Mouse (Mus musculus) stomach, postnatal 0 days (tissue): ENCODE measurements around the gene Ccdc194. TPM values are rescaled to one million over a fixed set of nuclear protein-coding genes. Genes with fewer than 3 reads are reported as not detected.
A peak's percentile ranks its signal among the peaks of the same experiment; 100 is the strongest.

Experiments
- ATAC-seq: fragments of 200-750 bp; cut with Nextera tagmentation; 2 replicates; pipeline ENCODE4 v1.8.0; 2017; ENCODE audit not compliant: low FRiP score, low TSS enrichment
- DNase-seq: peaks from one replicate; pipeline ENCODE4 v3.0.0-alpha.2; 2016; ENCODE audit warnings: low spot score
- H3K27ac ChIP-seq: fragments of 300-500 bp; sonication (generic); replicated peaks from 2 replicates; pipeline ENCODE4 v1.5.1; 2014; ENCODE audit warnings: mild to moderate bottlenecking, control low read depth
- H3K27me3 ChIP-seq: fragments of 300-500 bp; sonication (generic); 2 replicates; pipeline ENCODE4 v1.6.1; 2014; ENCODE audit warnings: low read length; ENCODE audit not compliant: control insufficient read depth, insufficient read depth
- H3K36me3 ChIP-seq: fragments of 300-500 bp; sonication (generic); 2 replicates; pipeline ENCODE4 v1.6.1; 2014; ENCODE audit warnings: low read length, mixed read lengths; ENCODE audit not compliant: control insufficient read depth, insufficient read depth
- H3K4me1 ChIP-seq: fragments of 300-500 bp; sonication (generic); replicated peaks from 2 replicates; pipeline ENCODE4 v1.6.1; 2014; ENCODE audit warnings: antibody characterized with exemption; ENCODE audit not compliant: control insufficient read depth, insufficient read depth
- H3K4me2 ChIP-seq: fragments of 300-500 bp; sonication (generic); replicated peaks from 2 replicates; pipeline ENCODE4 v1.6.1; 2014; ENCODE audit warnings: low read depth, mild to moderate bottlenecking, control low read depth, moderate library complexity
- H3K4me3 ChIP-seq: fragments of 300-500 bp; sonication (generic); 2 replicates; pipeline ENCODE4 v1.5.1; 2014; ENCODE audit warnings: low read depth, low read length, control low read depth
- H3K9ac ChIP-seq: fragments of 300-500 bp; sonication (generic); 2 replicates; pipeline ENCODE4 v1.6.1; 2014; ENCODE audit warnings: mild to moderate bottlenecking, low read length, control low read depth, mixed read lengths
- H3K9me3 ChIP-seq: fragments of 300-500 bp; sonication (generic); 2 replicates; pipeline ENCODE4 v1.6.1; 2016; ENCODE audit warnings: low read length; ENCODE audit not compliant: control insufficient read depth
- CTCF ChIP-seq: IDR thresholded peaks from 2 replicates; pipeline ENCODE4 v1.5.1; 2016; ENCODE audit warnings: antibody characterized with exemption, low read depth, mild to moderate bottlenecking, moderate library complexity
- EP300 ChIP-seq: optimal IDR thresholded peaks from 2 replicates; pipeline ENCODE3; 2016; ENCODE audit warnings: antibody characterized with exemption
- WGBS: fragments of 180-500 bp; shearing (Covaris S2); extraction: QIAGEN DNeasy Blood & Tissue Kit; methylation state at CpG from one replicate; pipeline ENCODE4 v1.1.7; 2014; 5-methylcytosine and 5-hydroxymethylcytosine counted together
- polyA plus RNA-seq: library from polyadenylated mRNA; unstranded; fragments of >200 nt; fragmentation: Nextera tagmentation; extraction: Ambion mirVana; gene quantifications from 2 replicates; pipeline ENCODE4 v1.2.1, GENCODE M21; 2015

Ccdc194 gene
- polyA plus RNA-seq, 1 experiment from 2014 or later: 0.29 TPM

DNA sequence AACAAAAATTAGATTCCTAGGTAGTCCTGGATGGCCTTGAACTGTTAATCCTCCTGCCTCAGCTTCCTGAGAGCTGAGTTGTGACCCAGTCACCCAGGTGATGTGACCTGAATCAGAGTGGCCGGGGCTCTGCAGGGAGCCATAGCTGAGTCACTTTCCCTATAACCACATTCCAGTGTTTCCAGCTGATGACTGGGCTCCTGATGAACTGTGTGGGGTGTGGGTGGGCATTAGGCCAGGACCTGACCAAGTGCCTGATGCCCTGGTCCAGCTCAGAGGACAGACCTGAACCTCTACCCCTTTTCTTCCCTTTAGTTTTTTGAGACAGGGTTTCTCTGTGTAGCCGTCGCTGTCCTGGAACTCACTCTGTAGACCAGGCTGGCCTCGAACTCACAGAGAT is 20.2 kb downstream of the Ccdc194 start:
- H3K27ac ChIP-seq: no peak overlapping the region
- ATAC-seq: no peak
- H3K4me1 ChIP-seq: 0 out of 2 replicates have a peak, but pooled peaks cover 2% of the 10 kb centered on the region
- DNase-seq: no peak
- no peak overlapping the region for H3K9ac ChIP-seq
- H3K4me3 ChIP-seq: no peak overlapping the region
- H3K9me3 ChIP-seq: no peaks in the 10 kb centered on the region
- 92% methylated on average over 4 of the region's 4 CpGs for WGBS
- no peak for TF ChIP-seq CTCF
- no peak for TF ChIP-seq EP300
- no peak overlapping the region for H3K4me2 ChIP-seq
- no peaks in the 10 kb centered on the region for H3K36me3 ChIP-seq
- H3K27me3 ChIP-seq: 0 out of 2 replicates have a peak, but pooled peaks cover 5% of the 10 kb centered on the region

GRCm38 (mm10) chr8:71504349-71504748 is 21.2 kb downstream of the Ccdc194 start:
- WGBS: 78% methylated on average over 4 of the region's 4 CpGs
- Histone ChIP-seq H3K4me2 (no peak overlapping the region), H3K36me3 (no peaks in the 10 kb centered on the region), H3K27ac (no peak overlapping the region), H3K4me1 (0 out of 2 replicates have a peak, but pooled peaks cover 2% of the 10 kb centered on the region), H3K9me3 (no peaks in the 10 kb centered on the region), H3K9ac (no peak overlapping the region), H3K4me3 (no peak overlapping the region), H3K27me3 (0 out of 2 replicates have a peak, but pooled peaks cover 5% of the 10 kb centered on the region)
- ATAC-seq: no peak
- DNase-seq: no peak
- no peak for TF ChIP-seq EP300
- no peak for TF ChIP-seq CTCF

GRCm38 (mm10) chr8:71498816-71499690 is 26.5 kb downstream of the Ccdc194 start:
- H3K27me3 ChIP-seq: no peaks in the 10 kb centered on the region
- H3K4me1 ChIP-seq: no peaks in the 10 kb centered on the region; the same call in 1 of the 2 replicates
- ATAC-seq: no peak
- 31% methylated on average over 15 of the region's 16 CpGs for WGBS
- 0 out of 2 replicates have a peak overlapping the region, but pooled peaks have one; percentile 41 for H3K27ac ChIP-seq
- H3K4me3 ChIP-seq: no peak overlapping the region
- H3K9me3 ChIP-seq: no peaks in the 10 kb centered on the region
- no peak for DNase-seq
- no peak overlapping the region for H3K9ac ChIP-seq
- TF ChIP-seq CTCF (no peak), EP300 (no peak)
- no peaks in the 10 kb centered on the region for H3K36me3 ChIP-seq
- peak overlapping the region; percentile 8; the same call in 1 of the 2 replicates for H3K4me2 ChIP-seq

DNA sequence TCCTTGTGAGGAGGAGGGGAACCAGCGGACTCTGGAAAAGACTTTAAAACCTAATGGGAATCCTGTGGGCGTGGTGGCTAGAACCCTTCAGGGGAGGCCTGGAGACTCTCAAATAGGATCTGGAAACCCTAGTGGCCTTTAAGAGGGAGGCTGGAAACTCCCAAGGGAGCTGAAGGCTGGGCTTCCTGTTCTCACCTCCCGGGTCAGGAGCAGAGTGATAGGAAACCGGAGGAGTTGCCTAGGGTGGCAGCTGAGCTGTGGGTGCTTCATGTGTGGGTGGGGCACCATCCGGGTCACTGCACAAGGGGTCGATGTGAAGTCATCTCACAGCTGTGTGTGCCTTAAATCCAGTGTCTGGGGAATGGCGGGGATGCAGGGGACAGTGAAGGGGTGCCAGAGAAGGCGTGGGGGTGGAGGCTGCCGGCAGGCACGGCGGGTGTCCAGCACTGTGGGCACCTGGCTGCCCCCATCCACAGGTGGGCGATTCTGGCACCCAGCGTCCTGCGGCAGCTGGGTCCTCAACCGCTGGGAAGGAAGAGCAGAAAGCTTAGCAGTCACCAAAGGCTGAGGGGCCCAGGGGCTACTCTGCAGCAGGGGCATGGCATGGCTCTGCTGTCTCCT is 27.5 kb downstream of the Ccdc194 start:
- WGBS: 22% methylated on average over 14 of the region's 15 CpGs
- Histone ChIP-seq H3K4me2 (no peak overlapping the region), H3K27me3 (no peaks in the 10 kb centered on the region), H3K9ac (peak overlapping the region; percentile 35; the same call in 1 of the 2 replicates), H3K36me3 (no peaks in the 10 kb centered on the region), H3K4me3 (no peak overlapping the region), H3K9me3 (no peaks in the 10 kb centered on the region), H3K4me1 (no peaks in the 10 kb centered on the region; the same call in 1 of the 2 replicates), H3K27ac (peak overlapping the region; percentile 65; the same call in 1 of the 2 replicates)
- no peak for ATAC-seq
- no peak for DNase-seq
- TF ChIP-seq EP300 (no peak), CTCF (no peak)

GRCm38 (mm10) chr8:71497077-71497645 is 28.4 kb downstream of the Ccdc194 start:
- H3K27ac ChIP-seq: peak overlapping the region; percentile 61
- no peak overlapping the region for H3K9ac ChIP-seq
- ATAC-seq (no peak), DNase-seq (no peak)
- 78% methylated on average over 1 of the region's 1 CpGs for WGBS
- H3K4me1 ChIP-seq: no peaks in the 10 kb centered on the region; the same call in 1 of the 2 replicates
- TF ChIP-seq CTCF (no peak), EP300 (no peak)
- no peak overlapping the region for H3K4me2 ChIP-seq
- no peaks in the 10 kb centered on the region for H3K27me3 ChIP-seq
- peaks cover 4% of the 10 kb centered on the region; the same call in 1 of the 2 replicates for H3K36me3 ChIP-seq
- H3K4me3 ChIP-seq: no peak overlapping the region
- H3K9me3 ChIP-seq: no peaks in the 10 kb centered on the region
